Comparison of ENCODE assay signal across 19 mouse cellular contexts in the genomic region with DNA sequence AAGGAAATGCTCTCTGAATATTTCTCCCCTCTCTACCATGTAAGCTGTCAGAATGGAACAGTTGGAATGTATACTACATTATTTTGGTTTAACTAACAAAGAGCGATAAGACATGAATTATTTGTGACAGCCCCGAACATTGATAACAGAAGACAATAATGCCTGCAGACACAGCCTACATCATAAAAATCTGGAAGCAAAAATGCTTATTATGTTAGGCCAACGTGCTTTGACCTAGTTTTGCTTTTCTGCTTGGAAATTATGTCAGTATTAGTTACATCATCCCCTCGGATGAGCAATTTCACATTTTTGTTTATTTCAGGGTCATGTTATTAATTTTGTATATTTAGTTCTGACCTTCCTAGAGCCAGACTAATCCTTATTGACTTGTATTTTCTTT.
"Had no signal": no experiment of that assay in that cellular context is flagged by ENCODE, and none has a peak within 500 bp of the region (broad histone marks: within the 10 kb centered on the region; RNA-seq: fewer than 3 reads in every experiment).

No protein-coding gene starts in this region.

- H3K9ac ChIP-seq: limb, embryonic 13.5 days; liver, embryonic 12.5 days; liver, embryonic 15.5 days; lung, embryonic 15.5 days; midbrain, embryonic 13.5 days; stomach, embryonic 15.5 days had no signal

- H3K4me1 ChIP-seq: limb, embryonic 10.5 days; limb, embryonic 13.5 days; liver, embryonic 12.5 days; liver, embryonic 15.5 days; lung, embryonic 15.5 days; midbrain, embryonic 13.5 days; stomach, embryonic 15.5 days had no signal

- H3K9me3 ChIP-seq: limb, embryonic 10.5 days; limb, embryonic 13.5 days; liver, embryonic 12.5 days; liver, embryonic 15.5 days; lung, embryonic 15.5 days; midbrain, embryonic 13.5 days; stomach, embryonic 15.5 days had no signal

- DNase-seq: kidney, adult 2 months; kidney, postnatal 25 days; layer of hippocampus, adult 9-11 months; liver; lung, adult 18-20 months; right cerebral cortex, postnatal 25 days; spleen, adult 18-20 months; thymus, postnatal 36 days had no signal

- H3K4me3 ChIP-seq: layer of hippocampus, adult 2 months; limb, embryonic 10.5 days; limb, embryonic 13.5 days; liver, embryonic 12.5 days; liver, embryonic 15.5 days; lung, embryonic 15.5 days; midbrain, embryonic 13.5 days; stomach, embryonic 15.5 days had no signal

- H3K27me3 ChIP-seq: liver, embryonic 12.5 days; liver, embryonic 15.5 days; stomach, embryonic 15.5 days had no signal

- H3K27ac ChIP-seq: kidney, postnatal 0 days; layer of hippocampus, adult 2 months; limb, embryonic 10.5 days; limb, embryonic 13.5 days; liver, embryonic 12.5 days; liver, embryonic 15.5 days; lung, embryonic 15.5 days; macrophage; midbrain, embryonic 13.5 days; stomach, embryonic 15.5 days had no signal

- H3K4me2 ChIP-seq: limb, embryonic 13.5 days; liver, embryonic 12.5 days; liver, embryonic 15.5 days; lung, embryonic 15.5 days; midbrain, embryonic 13.5 days; stomach, embryonic 15.5 days had no signal

- H3K36me3 ChIP-seq: limb, embryonic 10.5 days; limb, embryonic 13.5 days; liver, embryonic 12.5 days; liver, embryonic 15.5 days; lung, embryonic 15.5 days; midbrain, embryonic 13.5 days; stomach, embryonic 15.5 days had no signal

- ATAC-seq: liver, embryonic 12.5 days; midbrain, embryonic 13.5 days; midbrain, embryonic 16.5 days had no signal
